Mouse (Mus musculus): Measurements from ENCODE around the gene Epb42. TPM values are rescaled to one million over a fixed set of nuclear protein-coding genes. Genes with fewer than 3 reads are reported as not detected.

The Epb42 gene
- total and polyA plus RNA-seq, 2 experiments = 0.10 TPM; not detected in 1

DNA sequence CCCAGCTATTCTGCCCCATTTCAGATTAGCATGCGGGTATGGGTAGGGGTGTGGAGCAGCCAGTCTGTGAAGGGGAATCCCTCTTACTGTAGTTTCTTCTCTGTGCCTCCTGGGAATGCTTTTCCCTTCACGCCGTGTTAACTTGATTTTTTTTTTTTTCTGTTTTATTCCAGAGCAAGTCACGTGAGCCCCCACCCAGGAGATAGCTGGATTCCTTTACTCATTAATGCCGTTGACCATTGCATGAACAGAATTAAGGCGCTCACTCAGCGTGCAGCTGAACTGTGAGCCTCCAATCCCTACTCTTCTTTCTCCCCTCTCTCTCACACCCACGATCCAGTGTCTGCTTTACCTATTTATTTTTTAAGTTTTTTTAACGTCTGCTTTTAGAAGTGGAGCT, 20.6 kb downstream of the Epb42 start:
- Histone ChIP-seq H3K9ac (ENCODE audit: low read depth, low read length) (no peak overlapping the region), H3K27ac (replicated peaks; ENCODE audit: insufficient read depth, low read depth, low read length) (no peak overlapping the region), H3K4me3 (ENCODE audit: insufficient read depth, low read depth, low read length) (no peak overlapping the region), H3K4me1 (ENCODE audit: control insufficient read depth, insufficient read depth, low read length) (no peaks in the 10 kb centered on the region), H3K79me2 (ENCODE audit: control insufficient read depth, insufficient read depth, low read length) (no peaks in the 10 kb centered on the region), H3K27me3 (ENCODE audit: control insufficient read depth, insufficient read depth, low read length) (no peaks in the 10 kb centered on the region), H3K36me3 (ENCODE audit: control insufficient read depth, insufficient read depth, low read length) (peaks cover 47% of the 10 kb centered on the region)
- no peak for DNase-seq (ENCODE audit: extremely low read depth, low read depth, low spot score)
- TF ChIP-seq POLR2A (IDR thresholded peaks at IDR 0.05; ENCODE audit: extremely low read depth, insufficient read depth, low read length) (no peak), CTCF (IDR thresholded peaks at IDR 0.05; ENCODE audit: low read depth, low read length) (no peak)
- WGBS = 95% methylated on average over 9 of the region's 9 CpGs

DNA sequence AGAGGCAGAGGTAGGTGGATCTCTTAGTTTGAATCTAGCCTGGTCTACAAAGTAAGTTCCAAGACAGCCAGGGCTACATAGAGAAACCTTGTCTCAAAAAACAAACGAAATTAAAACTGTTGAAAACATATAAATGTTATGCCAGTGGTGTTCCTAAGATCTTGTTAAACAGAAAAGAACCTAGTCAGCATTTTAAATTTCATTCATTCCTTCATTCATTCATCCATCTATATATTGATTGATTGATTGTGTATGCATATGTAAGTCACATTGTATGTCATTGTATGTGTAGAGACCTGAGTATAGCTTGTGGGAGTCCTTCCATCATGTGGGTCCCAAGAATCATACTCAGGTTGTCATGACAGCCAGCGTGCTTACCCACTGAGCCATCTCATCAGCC, 21.4 kb downstream of the Epb42 start:
- Histone ChIP-seq H3K36me3 (ENCODE audit: control insufficient read depth, insufficient read depth, low read length) (peaks cover 49% of the 10 kb centered on the region), H3K4me3 (ENCODE audit: insufficient read depth, low read depth, low read length) (no peak overlapping the region), H3K4me1 (ENCODE audit: control insufficient read depth, insufficient read depth, low read length) (no peaks in the 10 kb centered on the region), H3K9ac (ENCODE audit: low read depth, low read length) (no peak overlapping the region), H3K79me2 (ENCODE audit: control insufficient read depth, insufficient read depth, low read length) (no peaks in the 10 kb centered on the region), H3K27me3 (ENCODE audit: control insufficient read depth, insufficient read depth, low read length) (no peaks in the 10 kb centered on the region), H3K27ac (replicated peaks; ENCODE audit: insufficient read depth, low read depth, low read length) (no peak overlapping the region)
- no peak for DNase-seq (ENCODE audit: extremely low read depth, low read depth, low spot score)
- WGBS = 87% methylated on average over 2 of the region's 2 CpGs
- TF ChIP-seq POLR2A (IDR thresholded peaks at IDR 0.05; ENCODE audit: extremely low read depth, insufficient read depth, low read length) = no peak
- TF ChIP-seq CTCF (IDR thresholded peaks at IDR 0.05; ENCODE audit: low read depth, low read length) = no peak

DNA sequence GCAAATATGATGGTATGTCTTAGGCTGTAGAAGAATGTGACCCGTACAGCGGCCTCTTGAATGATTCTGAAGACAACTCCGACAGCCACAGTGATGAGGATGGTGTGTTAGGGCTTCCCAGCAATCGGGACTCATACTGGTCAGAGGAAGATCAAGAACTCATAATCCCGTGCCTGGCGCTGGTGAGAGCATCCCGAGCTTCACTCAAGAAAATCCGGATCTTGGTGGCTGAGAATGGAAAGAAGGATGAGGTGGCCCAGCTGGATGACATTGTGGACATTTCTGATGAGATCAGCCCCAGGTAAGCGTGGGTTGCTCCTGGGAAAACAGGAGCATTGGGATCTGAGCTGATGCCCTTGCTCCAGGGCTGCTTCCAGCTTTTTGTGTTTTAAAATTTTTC, 24.2 kb downstream of the Epb42 start:
- Histone ChIP-seq H3K27me3 (ENCODE audit: control insufficient read depth, insufficient read depth, low read length) (no peaks in the 10 kb centered on the region), H3K36me3 (ENCODE audit: control insufficient read depth, insufficient read depth, low read length) (peaks cover 45% of the 10 kb centered on the region), H3K79me2 (ENCODE audit: control insufficient read depth, insufficient read depth, low read length) (no peaks in the 10 kb centered on the region), H3K4me3 (ENCODE audit: insufficient read depth, low read depth, low read length) (no peak overlapping the region), H3K4me1 (ENCODE audit: control insufficient read depth, insufficient read depth, low read length) (no peaks in the 10 kb centered on the region; the same call in 1 of the 2 replicates), H3K27ac (replicated peaks; ENCODE audit: insufficient read depth, low read depth, low read length) (no peak overlapping the region), H3K9ac (ENCODE audit: low read depth, low read length) (no peak overlapping the region)
- TF ChIP-seq POLR2A (IDR thresholded peaks at IDR 0.05; ENCODE audit: extremely low read depth, insufficient read depth, low read length) = no peak
- no peak for TF ChIP-seq CTCF (IDR thresholded peaks at IDR 0.05; ENCODE audit: low read depth, low read length)
- WGBS = 94% methylated on average over 9 of the region's 9 CpGs
- DNase-seq (ENCODE audit: extremely low read depth, low read depth, low spot score) = no peak

DNA sequence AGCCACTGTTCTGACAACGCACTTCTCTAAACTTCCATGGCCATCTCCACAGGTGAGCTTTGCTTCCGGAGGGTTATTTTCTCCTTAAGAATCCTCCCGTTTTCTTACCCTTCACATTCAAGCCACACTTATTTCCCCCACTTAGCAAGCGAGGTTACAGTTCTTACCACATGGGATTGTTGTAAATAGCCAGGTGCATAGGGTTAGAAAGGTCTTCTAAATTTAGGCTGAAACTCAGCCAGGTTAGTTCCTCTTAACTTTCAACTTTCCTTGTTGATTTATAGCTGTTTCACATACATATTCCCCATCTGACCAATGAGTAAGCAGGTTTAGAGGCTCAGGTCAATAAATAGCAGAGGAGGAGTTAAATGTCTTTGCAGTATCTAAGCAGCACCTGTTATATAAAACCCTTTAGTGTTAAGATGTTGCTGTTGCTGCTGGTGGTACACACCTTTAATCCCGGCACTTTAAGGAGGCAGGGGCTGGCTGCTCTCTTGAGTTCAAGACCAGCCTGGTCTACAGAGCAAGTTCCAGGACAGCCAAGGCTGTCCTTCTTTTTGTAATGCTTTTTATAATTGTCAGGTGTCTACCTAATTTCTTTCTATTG, 27.7 kb downstream of the Epb42 start:
- Histone ChIP-seq H3K27ac (replicated peaks; ENCODE audit: insufficient read depth, low read depth, low read length) (no peak overlapping the region), H3K79me2 (ENCODE audit: control insufficient read depth, insufficient read depth, low read length) (no peaks in the 10 kb centered on the region), H3K9ac (ENCODE audit: low read depth, low read length) (no peak overlapping the region), H3K36me3 (ENCODE audit: control insufficient read depth, insufficient read depth, low read length) (peaks cover 20% of the 10 kb centered on the region), H3K27me3 (ENCODE audit: control insufficient read depth, insufficient read depth, low read length) (no peaks in the 10 kb centered on the region), H3K4me3 (ENCODE audit: insufficient read depth, low read depth, low read length) (peak overlapping the region; percentile 95), H3K4me1 (ENCODE audit: control insufficient read depth, insufficient read depth, low read length) (no peaks in the 10 kb centered on the region; the same call in 1 of the 2 replicates)
- 31% methylated on average over 5 of the region's 5 CpGs for WGBS
- no peak for DNase-seq (ENCODE audit: extremely low read depth, low read depth, low spot score)
- no peak for TF ChIP-seq POLR2A (IDR thresholded peaks at IDR 0.05; ENCODE audit: extremely low read depth, insufficient read depth, low read length)
- no peak for TF ChIP-seq CTCF (IDR thresholded peaks at IDR 0.05; ENCODE audit: low read depth, low read length)

DNA sequence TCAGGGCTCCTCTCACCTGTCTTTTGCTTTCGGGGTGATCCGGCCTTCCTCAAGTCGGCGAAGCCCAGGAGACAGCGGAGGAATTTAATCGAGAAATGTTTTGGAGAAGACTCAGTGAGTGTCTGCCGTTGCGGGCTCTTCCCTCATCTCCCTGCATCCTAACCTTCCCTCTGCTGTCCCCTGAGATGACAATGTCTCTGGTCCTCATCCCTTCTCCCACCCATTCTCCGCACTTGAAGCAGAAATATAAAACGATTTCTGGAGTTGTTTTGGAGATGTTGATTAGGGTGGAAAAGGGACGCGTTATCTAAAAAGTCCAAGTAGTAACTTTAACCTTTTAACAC, 28.2 kb downstream of the Epb42 start:
- no peaks in the 10 kb centered on the region for H3K79me2 ChIP-seq (ENCODE audit: control insufficient read depth, insufficient read depth, low read length)
- peaks cover 16% of the 10 kb centered on the region for H3K36me3 ChIP-seq (ENCODE audit: control insufficient read depth, insufficient read depth, low read length)
- peak overlapping the region; percentile 82 for H3K9ac ChIP-seq (ENCODE audit: low read depth, low read length)
- no peaks in the 10 kb centered on the region; the same call in 1 of the 2 replicates for H3K4me1 ChIP-seq (ENCODE audit: control insufficient read depth, insufficient read depth, low read length)
- H3K27ac ChIP-seq (replicated peaks; ENCODE audit: insufficient read depth, low read depth, low read length) = no peak overlapping the region
- peak overlapping the region; percentile 95 for H3K4me3 ChIP-seq (ENCODE audit: insufficient read depth, low read depth, low read length)
- DNase-seq (ENCODE audit: extremely low read depth, low read depth, low spot score) = no peak
- H3K27me3 ChIP-seq (ENCODE audit: control insufficient read depth, insufficient read depth, low read length) = no peaks in the 10 kb centered on the region
- under 1% methylated on average over 12 of the region's 12 CpGs for WGBS
- TF ChIP-seq POLR2A (IDR thresholded peaks at IDR 0.05; ENCODE audit: extremely low read depth, insufficient read depth, low read length) = no peak
- TF ChIP-seq CTCF (IDR thresholded peaks at IDR 0.05; ENCODE audit: low read depth, low read length) = no peak

DNA sequence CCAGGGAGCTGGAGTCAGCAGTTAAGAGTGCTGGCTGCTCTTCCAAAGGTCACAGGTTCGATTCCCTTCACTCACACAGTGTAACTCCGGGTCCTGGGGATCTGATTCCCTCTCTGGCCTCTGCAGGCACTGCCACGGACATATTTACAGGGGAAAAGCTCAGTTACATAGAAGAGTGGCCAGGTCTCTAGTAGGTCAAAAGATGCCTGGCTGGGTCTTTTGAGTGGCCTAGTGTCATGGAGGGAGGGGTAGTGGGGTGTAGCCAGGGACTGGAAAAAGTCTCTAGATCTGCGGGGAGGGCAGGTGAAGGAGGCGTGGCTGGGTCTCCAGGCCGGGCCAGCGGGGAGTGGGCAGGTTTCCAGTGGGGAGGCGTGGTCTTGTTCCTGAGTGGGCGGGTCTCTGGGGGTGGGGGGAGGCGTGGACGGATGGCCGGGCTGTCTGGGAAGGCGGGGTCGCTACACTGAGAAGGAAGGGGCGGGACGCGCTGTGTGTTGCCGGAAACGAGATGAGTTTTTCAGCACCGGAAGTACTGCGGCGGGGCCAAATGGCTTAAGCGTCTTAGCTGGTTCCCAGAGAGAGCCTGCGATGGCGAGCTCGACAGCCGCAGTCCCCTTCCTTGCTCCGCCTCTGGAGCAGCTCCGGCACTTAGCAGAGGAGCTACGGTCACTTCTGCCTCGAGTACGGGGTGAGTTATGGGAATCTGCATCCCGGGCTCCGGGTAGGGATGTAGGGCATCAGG, 28.8 kb downstream of the Epb42 start, which contains the start of gene Ccndbp1:
Gene Ccndbp1, plus strand, starts transcription at position 479 of the 739 bp plus-strand sequence.
- peak; percentile 55; the same call in 1 of the 2 replicates for TF ChIP-seq POLR2A (IDR thresholded peaks at IDR 0.05; ENCODE audit: extremely low read depth, insufficient read depth, low read length)
- no peak for TF ChIP-seq CTCF (IDR thresholded peaks at IDR 0.05; ENCODE audit: low read depth, low read length)
- H3K36me3 ChIP-seq (ENCODE audit: control insufficient read depth, insufficient read depth, low read length) = peaks cover 14% of the 10 kb centered on the region; the same call in 1 of the 2 replicates
- peak; percentile 86 for DNase-seq (ENCODE audit: extremely low read depth, low read depth, low spot score)
- H3K27ac ChIP-seq (replicated peaks; ENCODE audit: insufficient read depth, low read depth, low read length) = no peak within 1 kb of the TSS
- peak within 1 kb of the TSS; percentile 95 for H3K4me3 ChIP-seq (ENCODE audit: insufficient read depth, low read depth, low read length)
- no peaks in the 10 kb centered on the region; the same call in 1 of the 2 replicates for H3K4me1 ChIP-seq (ENCODE audit: control insufficient read depth, insufficient read depth, low read length)
- no peaks in the 10 kb centered on the region for H3K27me3 ChIP-seq (ENCODE audit: control insufficient read depth, insufficient read depth, low read length)
- peak within 1 kb of the TSS; percentile 82 for H3K9ac ChIP-seq (ENCODE audit: low read depth, low read length)
- no peaks in the 10 kb centered on the region for H3K79me2 ChIP-seq (ENCODE audit: control insufficient read depth, insufficient read depth, low read length)
- under 1% methylated on average over 34 of the region's 34 CpGs for WGBS

Data from liver, adult 2 months (tissue).